Mouse (Mus musculus): Measurements from ENCODE around the gene Srsf7.
A peak's percentile ranks its signal among the peaks of the same experiment; 100 is the strongest.
"Not testable (repeated sequence)": the region's sequence is repeated elsewhere in the genome, so short reads cannot be mapped to it uniquely, and the experiment has no call there.

The Srsf7 gene

GRCm38 (mm10) chr17:80206671-80207581 is at the start of gene Srsf7, which contains the start of gene Ttc39d:
TSS of gene Srsf7 (minus strand) at chr17:80207307.
TSS of gene Ttc39d (plus strand) at chr17:80207460.
- peak; percentile 98 for DNase-seq

DNA sequence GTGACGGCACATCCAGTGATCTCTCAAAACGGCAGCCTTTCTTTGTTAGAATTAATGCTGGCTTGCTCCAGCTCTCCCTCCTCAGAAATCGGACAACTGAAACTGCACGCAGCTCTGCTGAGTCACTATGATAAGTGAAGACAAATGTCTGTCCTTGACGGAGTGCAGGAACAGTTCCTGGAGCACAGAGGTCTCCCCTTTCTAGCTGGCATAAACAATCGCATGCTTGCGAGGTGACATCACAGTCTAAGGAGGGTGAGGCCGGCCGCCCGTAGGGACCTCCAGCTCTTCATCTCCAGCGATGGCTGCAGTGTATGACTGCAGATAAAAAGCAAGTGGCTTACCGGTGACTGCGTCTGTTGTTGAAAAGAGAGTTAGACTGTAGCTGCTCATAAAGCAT is 48.1 kb upstream of the Srsf7 start:
- peak; percentile 38 for DNase-seq

GRCm38 (mm10) chr17:80254421-80254820 is 47.3 kb upstream of the Srsf7 start:
- no peak for DNase-seq

- DNase-seq: no peak
Measured at GRCm38 (mm10) chr17:80252757-80253525, 45.8 kb upstream of the Srsf7 start.

DNA sequence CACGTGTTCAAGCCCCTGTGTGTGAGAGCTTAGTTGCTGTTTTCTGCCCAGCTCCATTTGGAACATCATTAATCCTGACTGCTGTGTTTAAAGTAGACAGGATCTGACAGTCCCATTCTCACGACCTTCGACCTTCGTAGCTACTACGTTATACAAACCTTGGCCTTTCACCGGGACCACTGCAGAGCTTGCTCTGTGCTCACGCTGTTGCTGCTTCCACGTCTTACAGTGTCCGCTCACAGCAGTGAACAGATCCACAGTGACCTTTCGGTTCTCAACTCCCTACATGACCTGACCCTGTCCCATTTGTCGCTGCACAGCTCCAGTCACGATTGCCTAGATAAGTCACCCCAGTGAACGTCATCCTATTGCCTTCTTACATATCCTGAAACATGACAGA is 36.0 kb upstream of the Srsf7 start:
- DNase-seq: no peak

GRCm38 (mm10) chr17:80241594-80241993 is 34.5 kb upstream of the Srsf7 start:
- no peak for DNase-seq

DNA sequence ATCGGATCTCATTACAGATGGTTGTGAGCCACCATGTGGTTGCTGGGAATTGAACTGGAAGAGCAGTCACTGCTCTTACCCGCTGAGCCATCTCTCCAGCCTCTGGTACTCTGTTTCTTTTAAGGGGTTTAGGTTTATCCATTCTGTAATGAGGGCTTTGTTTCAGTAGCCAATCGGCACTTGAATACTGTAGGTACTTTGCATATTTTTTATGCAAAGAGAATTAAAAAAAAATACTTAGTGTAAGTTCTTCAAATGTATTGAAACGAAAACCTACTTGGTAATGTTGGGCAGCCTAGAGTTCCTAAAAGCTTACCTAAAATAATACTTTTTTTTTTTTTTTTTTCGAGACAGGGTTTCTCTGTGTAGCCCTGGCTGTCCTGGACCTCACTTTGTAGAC is 30.4 kb upstream of the Srsf7 start:
- DNase-seq: no peak

GRCm38 (mm10) chr17:80236805-80237204 is 29.7 kb upstream of the Srsf7 start:
- DNase-seq: no peak

GRCm38 (mm10) chr17:80235477-80235876 is 28.4 kb upstream of the Srsf7 start:
- DNase-seq: no peak

GRCm38 (mm10) chr17:80234376-80234775 is 27.3 kb upstream of the Srsf7 start:
- no peak for DNase-seq

- no peak for DNase-seq
Measured at GRCm38 (mm10) chr17:80233844-80234243, 26.7 kb upstream of the Srsf7 start.

- DNase-seq: no peak
Measured at GRCm38 (mm10) chr17:80229396-80229795, 22.3 kb upstream of the Srsf7 start.

DNA sequence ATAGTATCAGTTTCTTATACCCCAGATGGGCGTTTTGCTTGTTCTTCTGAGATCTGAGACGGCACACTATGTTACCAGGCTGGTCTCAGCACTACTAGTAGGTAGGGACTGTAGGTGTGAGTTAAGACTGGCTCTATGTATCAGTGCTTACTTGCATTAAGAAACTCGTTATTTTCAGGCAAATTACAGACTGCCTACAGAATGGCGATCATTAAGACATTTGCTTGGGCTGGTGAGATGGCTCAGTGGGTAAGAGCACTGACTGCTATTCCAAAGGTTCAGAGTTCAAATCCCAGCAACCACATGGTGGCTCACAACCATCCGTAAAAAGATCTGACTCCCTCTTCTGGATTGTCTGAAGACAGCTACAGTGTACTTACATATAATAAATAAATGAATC is 18.0 kb upstream of the Srsf7 start:
- not testable (repeated sequence) for DNase-seq

DNA sequence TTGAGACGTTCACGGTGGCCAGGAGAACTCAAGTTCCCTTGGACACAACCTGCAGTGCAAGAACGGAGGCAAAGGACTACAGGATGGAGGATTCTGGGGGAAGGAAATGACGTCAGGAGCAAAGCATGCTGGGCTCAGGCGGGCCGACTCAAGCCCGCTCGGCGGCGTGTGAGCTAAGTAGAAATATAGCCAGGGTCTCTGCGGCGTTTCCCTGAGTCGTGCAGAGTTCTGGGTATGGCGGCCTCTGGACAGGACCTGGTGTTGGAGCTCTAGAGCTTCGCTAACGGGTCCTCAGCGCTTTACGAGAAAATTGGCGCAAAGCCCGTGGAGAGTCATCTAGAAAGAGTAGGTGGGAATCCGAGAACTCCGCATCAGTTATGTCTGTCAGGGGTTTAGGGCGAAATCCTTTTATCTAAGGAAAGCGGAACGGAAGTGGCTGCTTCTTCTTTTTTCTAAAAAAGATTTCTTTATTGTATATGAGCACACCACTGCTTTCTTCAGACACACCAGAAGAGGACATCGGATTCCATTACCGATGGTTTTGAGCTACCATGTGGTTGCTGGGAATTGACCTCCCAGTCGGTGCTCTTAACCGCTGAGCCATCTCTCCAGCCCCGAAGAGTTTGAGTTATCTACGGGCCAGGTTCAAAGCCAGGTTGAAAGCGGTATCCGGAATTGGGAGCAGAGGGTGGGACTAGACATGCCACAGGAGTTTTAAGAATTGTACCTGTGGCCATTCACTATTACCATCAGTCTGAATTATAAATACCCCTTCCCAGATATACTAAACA is 17.4 kb upstream of the Srsf7 start, which contains the start of gene Gemin6:
Gemin6 (plus strand) TSS at position 116 of the 791 bp plus-strand sequence.
- DNase-seq: peak; percentile 91

GRCm38 (mm10) chr17:80223829-80224228 is 16.7 kb upstream of the Srsf7 start:
- peak; percentile 7 for DNase-seq

DNA sequence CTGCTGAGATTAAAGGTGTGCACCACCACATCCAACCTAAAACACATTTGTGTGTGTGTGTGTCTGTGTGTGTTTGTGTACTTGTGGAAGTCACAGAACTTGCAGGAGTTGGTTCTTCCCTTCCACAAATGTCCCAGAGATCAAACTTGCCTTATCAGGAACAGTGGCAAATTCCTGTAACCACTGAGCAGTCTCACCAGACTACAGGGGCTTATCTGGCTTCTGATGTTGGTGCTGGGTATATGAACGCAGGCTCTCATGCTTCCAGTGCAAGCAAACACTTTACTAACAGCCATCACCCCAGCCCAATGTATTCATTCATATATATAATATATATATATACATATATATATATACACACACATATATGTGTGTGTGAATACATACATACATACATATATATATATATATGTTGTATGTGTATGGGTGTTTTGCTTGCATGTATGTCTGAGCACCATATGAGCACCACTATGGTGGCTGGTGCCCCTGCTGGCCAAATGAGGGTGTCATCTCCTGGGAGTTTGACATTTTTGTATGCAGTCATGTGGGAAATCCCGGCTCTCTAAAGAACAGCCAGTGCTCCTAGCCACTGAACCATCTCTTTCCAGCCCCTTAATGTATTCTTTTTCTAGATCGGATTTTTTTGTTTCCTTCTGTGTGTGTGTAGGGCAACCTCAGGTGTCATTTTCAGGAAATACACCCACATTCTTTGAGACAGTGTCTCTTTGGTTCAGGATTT is 15.0 kb upstream of the Srsf7 start:
- peak; percentile 33 for DNase-seq

- DNase-seq: no peak
Measured at GRCm38 (mm10) chr17:80221202-80221601, 14.1 kb upstream of the Srsf7 start.

- no peak for DNase-seq
Measured at GRCm38 (mm10) chr17:80220131-80220530, 13.0 kb upstream of the Srsf7 start.

DNA sequence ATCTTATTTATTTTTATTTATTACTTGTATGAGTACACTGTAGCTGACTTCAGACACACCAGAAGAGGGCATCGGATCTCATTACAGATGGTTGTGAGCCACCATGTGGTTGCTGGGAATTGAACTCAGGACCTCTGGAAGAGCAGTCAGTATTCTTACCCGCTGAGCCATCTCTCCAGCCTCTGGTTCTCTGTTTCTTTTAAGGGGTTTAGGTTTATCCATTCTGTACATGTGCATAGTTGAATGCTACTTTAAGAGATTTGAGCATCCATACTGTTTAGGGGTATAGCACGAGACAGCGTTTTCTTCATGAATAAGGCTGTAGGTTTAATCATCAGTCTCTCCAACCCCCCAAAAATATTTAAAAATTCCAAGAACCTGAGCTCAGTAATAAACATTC is 6.9 kb upstream of the Srsf7 start:
- DNase-seq: not testable (repeated sequence)

- DNase-seq: no peak
Measured at GRCm38 (mm10) chr17:80206301-80206670, 821 bp downstream of the Srsf7 start.

- no peak for DNase-seq
Measured at GRCm38 (mm10) chr17:80205657-80206056, 1.4 kb downstream of the Srsf7 start.

- DNase-seq: no peak
Measured at GRCm38 (mm10) chr17:80199160-80199778, 7.8 kb downstream of the Srsf7 start.
